Mouse (Mus musculus): Measurements from ENCODE around the gene Rpgrip1. TPM values are rescaled to one million over a fixed set of nuclear protein-coding genes. Genes with fewer than 3 reads are reported as not detected.
A peak's percentile ranks its signal among the peaks of the same experiment; 100 is the strongest.

Rpgrip1 gene
- total and polyA plus RNA-seq, 3 experiments, result 4.8 to 36.0 TPM; not detected in 1

- Histone ChIP-seq H3K36me3 (ENCODE audit: control insufficient read depth in 1 of 2, insufficient read depth in 2 of 2, low read length in 2 of 2) (peaks cover 0 to 28% of the 10 kb centered on the region in 2 experiments; a peak in 2 of 4 replicates), H3K9ac (ENCODE audit: control insufficient read depth, low read depth, low read length, poor library complexity, severe bottlenecking) (no peak overlapping the region), H3K4me3 (ENCODE audit: control insufficient read depth in 1 of 2, insufficient read depth in 1 of 2, low read depth in 2 of 2, low read length in 2 of 2) (no peak overlapping the region), H3K79me2 (ENCODE audit: control insufficient read depth, insufficient read depth, low read length, poor library complexity) (no peaks in the 10 kb centered on the region), H3K27ac (ENCODE audit: control insufficient read depth, low read depth, low read length) (no peak overlapping the region), H3K9me3 (replicated peaks; ENCODE audit: insufficient read depth, low read length) (no peaks in the 10 kb centered on the region), H3K27me3 (ENCODE audit: control insufficient read depth in 1 of 2, insufficient read depth in 2 of 2, low read length in 2 of 2) (no peaks in the 10 kb centered on the region), H3K4me1 (ENCODE audit: control insufficient read depth in 1 of 2, insufficient read depth in 2 of 2, low read length in 2 of 2) (no peaks in the 10 kb centered on the region)
- no peak for DNase-seq (ENCODE audit: low read depth, low spot score)
- no peak for TF ChIP-seq CHD1 (IDR thresholded peaks at IDR 0.05; ENCODE audit: low read depth, low read length)
- TF ChIP-seq ZC3H11A (IDR thresholded peaks at IDR 0.05; ENCODE audit: low read depth, low read length), result no peak
- no peak for TF ChIP-seq MAFK (IDR thresholded peaks at IDR 0.05; ENCODE audit: borderline replicate concordance, low read depth, low read length)
- no peak for TF ChIP-seq USF1 (IDR thresholded peaks at IDR 0.05; ENCODE audit: low read depth, low read length)
- no peak for TF ChIP-seq RAD21 (IDR thresholded peaks at IDR 0.05; ENCODE audit: low read depth, low read length)
- no peak for TF ChIP-seq UBTF (IDR thresholded peaks at IDR 0.05; ENCODE audit: borderline replicate concordance, insufficient read depth, low read depth, low read length)
- no peak for TF ChIP-seq EP300 (IDR thresholded peaks at IDR 0.05; ENCODE audit: low read depth in 1 of 2, low read length in 2 of 2)
- TF ChIP-seq MYB (IDR thresholded peaks at IDR 0.05; ENCODE audit: low read depth, low read length), result no peak
- TF ChIP-seq JUND (IDR thresholded peaks at IDR 0.05; ENCODE audit: low read depth, low read length), result no peak
- no peak for TF ChIP-seq RCOR1 (IDR thresholded peaks at IDR 0.05; ENCODE audit: low read depth, low read length)
- TF ChIP-seq HCFC1 (IDR thresholded peaks at IDR 0.05; ENCODE audit: low read depth, low read length), result no peak
- no peak for TF ChIP-seq ZKSCAN1 (IDR thresholded peaks at IDR 0.05; ENCODE audit: low read depth, low read length)
- TF ChIP-seq KAT2A (conservative IDR thresholded peaks at IDR 0.05; ENCODE audit: low read depth, low read length), result no peak
- no peak for TF ChIP-seq SIN3A (IDR thresholded peaks at IDR 0.05; ENCODE audit: low read length)
- no peak for TF ChIP-seq TCF12 (IDR thresholded peaks at IDR 0.05; ENCODE audit: low read depth, low read length)
These were observed 56.1 kb downstream of the Rpgrip1 start for GRCm38 (mm10) chr14:52166571-52166970.

- Histone ChIP-seq H3K4me3 (ENCODE audit: control insufficient read depth in 1 of 2, insufficient read depth in 1 of 2, low read depth in 2 of 2, low read length in 2 of 2) (no peak overlapping the region), H3K9me3 (replicated peaks; ENCODE audit: insufficient read depth, low read length) (no peaks in the 10 kb centered on the region), H3K4me1 (ENCODE audit: control insufficient read depth in 1 of 2, insufficient read depth in 2 of 2, low read length in 2 of 2) (peaks cover 18 to 20% of the 10 kb centered on the region in 2 experiments; a peak in 3 of 4 replicates), H3K27ac (ENCODE audit: control insufficient read depth, low read depth, low read length) (no peak overlapping the region), H3K27me3 (ENCODE audit: control insufficient read depth in 1 of 2, insufficient read depth in 2 of 2, low read length in 2 of 2) (no peaks in the 10 kb centered on the region), H3K9ac (ENCODE audit: control insufficient read depth, low read depth, low read length, poor library complexity, severe bottlenecking) (no peak overlapping the region), H3K79me2 (ENCODE audit: control insufficient read depth, insufficient read depth, low read length, poor library complexity) (peaks cover 63% of the 10 kb centered on the region), H3K36me3 (ENCODE audit: control insufficient read depth in 1 of 2, insufficient read depth in 2 of 2, low read length in 2 of 2) (peaks cover 19 to 50% of the 10 kb centered on the region in 2 experiments)
- DNase-seq (ENCODE audit: low read depth, low spot score), result peak; percentile 28
- TF ChIP-seq TCF12 (IDR thresholded peaks at IDR 0.05; ENCODE audit: low read depth, low read length) (0 out of 2 replicates have a peak, but pooled peaks have one; percentile 16), TAL1 (IDR thresholded peaks at IDR 0.05; ENCODE audit: low read length) (peak; percentile 34), GATA1 (IDR thresholded peaks at IDR 0.05; ENCODE audit: low read depth, low read length) (peak; percentile 30; the same call in 1 of the 2 replicates), USF2 (IDR thresholded peaks at IDR 0.05; ENCODE audit: borderline replicate concordance in 1 of 2, insufficient read depth in 1 of 2, low read depth in 1 of 2, low read length in 2 of 2) (no peak), EP300 (IDR thresholded peaks at IDR 0.05; ENCODE audit: low read depth in 1 of 2, low read length in 2 of 2) (peak; percentile 36 to 41; a peak in 2 of 4 replicates), CTCF (IDR thresholded peaks at IDR 0.05 in 2 of 3, conservative IDR thresholded peaks at IDR 0.05 in 1 of 3; ENCODE audit: control insufficient read depth in 1 of 3, insufficient read depth in 1 of 3, low read depth in 2 of 3, low read length in 3 of 3, poor library complexity in 1 of 3, severe bottlenecking in 1 of 3) (no peak), ETS1 (IDR thresholded peaks at IDR 0.05; ENCODE audit: low read depth, low read length) (peak; percentile 38; the same call in 1 of the 2 replicates), TBP (IDR thresholded peaks at IDR 0.05; ENCODE audit: low read depth, low read length) (no peak)
These were observed 78.3 kb downstream of the Rpgrip1 start for GRCm38 (mm10) chr14:52188788-52189187.
